Mouse (Mus musculus) lung, postnatal 0 days (tissue): ENCODE data around the gene Xpnpep2. TPM values are rescaled to one million over a fixed set of nuclear protein-coding genes. Genes with fewer than 3 reads are reported as not detected.

Source experiments
- ATAC-seq: fragments of 200-750 bp; cut with Nextera tagmentation; 2 replicates; pipeline ENCODE4 v1.8.0; 2017; ENCODE audit warnings: moderate library complexity
- DNase-seq: peaks from one replicate; pipeline ENCODE4 v3.0.0-alpha.2; 2016; ENCODE audit warnings: low spot score
- H3K27ac ChIP-seq: fragments of 300-500 bp; sonication (generic); 2 replicates; pipeline ENCODE4 v1.5.1; 2014; ENCODE audit warnings: antibody characterized with exemption, mild to moderate bottlenecking, low read length, mixed read lengths
- H3K27me3 ChIP-seq: fragments of 300-500 bp; sonication (generic); replicated peaks from 2 replicates; pipeline ENCODE4 v1.6.1; 2014; ENCODE audit warnings: low read length, mixed read lengths; ENCODE audit not compliant: insufficient read depth
- H3K36me3 ChIP-seq: fragments of 300-500 bp; sonication (generic); 2 replicates; pipeline ENCODE4 v1.6.1; 2014; ENCODE audit warnings: low read length, mixed read lengths; ENCODE audit not compliant: insufficient read depth
- H3K4me1 ChIP-seq: fragments of 300-500 bp; sonication (generic); 2 replicates; pipeline ENCODE4 v1.6.1; 2014; ENCODE audit warnings: antibody characterized with exemption, low read depth, low read length, mixed read lengths; ENCODE audit not compliant: insufficient read depth
- H3K4me2 ChIP-seq: fragments of 300-500 bp; sonication (generic); replicated peaks from 2 replicates; pipeline ENCODE4 v1.6.1; 2014; ENCODE audit warnings: low read depth, mild to moderate bottlenecking, low read length, moderate library complexity, mixed read lengths
- H3K4me3 ChIP-seq: fragments of 300-500 bp; sonication (generic); 2 replicates; pipeline ENCODE4 v1.5.1; 2014; ENCODE audit warnings: low read depth, low read length
- H3K9ac ChIP-seq: fragments of 300-500 bp; sonication (generic); replicated peaks from 2 replicates; pipeline ENCODE4 v1.6.1; 2014; ENCODE audit warnings: low read depth, mild to moderate bottlenecking
- H3K9me3 ChIP-seq: fragments of 300-500 bp; sonication (generic); 2 replicates; pipeline ENCODE4 v1.6.1; 2016; ENCODE audit warnings: low read length, mixed read lengths
- CTCF ChIP-seq: IDR thresholded peaks from 2 replicates; pipeline ENCODE4 v1.5.1; 2016; ENCODE audit warnings: antibody characterized with exemption, mild to moderate bottlenecking
- EP300 ChIP-seq: IDR thresholded peaks from 2 replicates; pipeline ENCODE4 v1.6.1; 2016; ENCODE audit warnings: antibody characterized with exemption, mild to moderate bottlenecking, control low read depth
- WGBS: fragments of 180-500 bp; shearing (Covaris S2); extraction: QIAGEN DNeasy Blood & Tissue Kit; methylation state at CpG from one replicate; pipeline ENCODE4 v1.1.7; 2014; 5-methylcytosine and 5-hydroxymethylcytosine counted together
- polyA plus RNA-seq: library from polyadenylated mRNA; unstranded; fragments of >200 nt; fragmentation: Nextera tagmentation; extraction: Ambion mirVana; gene quantifications from 2 replicates; pipeline ENCODE4 v1.2.1, GENCODE M21; 2015

Gene Xpnpep2
- polyA plus RNA-seq, 1 experiment from 2014 or later, result 0.54 TPM

- no peak overlapping the region for H3K4me3 ChIP-seq
- no peak for DNase-seq
- H3K36me3 ChIP-seq, result no peaks in the 10 kb centered on the region; the same call in 1 of the 2 replicates
- H3K4me2 ChIP-seq, result no peak overlapping the region
- H3K27me3 ChIP-seq, result no peaks in the 10 kb centered on the region
- no peak overlapping the region for H3K9ac ChIP-seq
- H3K27ac ChIP-seq, result no peak overlapping the region
- ATAC-seq, result no peak
- H3K4me1 ChIP-seq, result no peaks in the 10 kb centered on the region
- TF ChIP-seq EP300 (no peak), CTCF (no peak)
- H3K9me3 ChIP-seq, result no peaks in the 10 kb centered on the region
- 73% methylated on average over 6 of the region's 6 CpGs for WGBS
Observed at GRCm38 (mm10) chrX:48181844-48182243, 73.3 kb downstream of the Xpnpep2 start.

DNA sequence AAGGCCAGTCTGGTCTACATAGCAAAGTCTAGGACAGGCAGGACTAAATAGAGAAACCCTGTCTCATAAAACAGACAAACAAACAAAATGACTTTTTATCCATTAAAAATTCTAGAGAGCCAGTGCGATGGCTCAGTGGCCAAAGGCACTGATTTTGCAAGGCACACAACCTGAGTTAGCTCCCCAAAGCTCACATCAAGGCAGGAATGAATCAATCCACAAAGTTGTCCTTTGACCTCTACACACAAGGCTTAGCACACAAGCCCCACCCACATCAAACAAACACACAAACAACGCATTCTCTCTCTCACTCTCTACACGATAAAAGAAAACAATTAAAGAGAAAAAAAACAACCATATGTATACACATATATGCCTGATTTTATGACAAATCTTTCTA lies 76.2 kb downstream of the Xpnpep2 start:
- Histone ChIP-seq H3K4me1 (no peaks in the 10 kb centered on the region), H3K27me3 (no peaks in the 10 kb centered on the region), H3K36me3 (no peaks in the 10 kb centered on the region; the same call in 1 of the 2 replicates), H3K9me3 (no peaks in the 10 kb centered on the region), H3K4me2 (no peak overlapping the region), H3K9ac (no peak overlapping the region), H3K27ac (no peak overlapping the region), H3K4me3 (no peak overlapping the region)
- TF ChIP-seq EP300 (no peak), CTCF (no peak)
- ATAC-seq (no peak), DNase-seq (no peak)
- 62% methylated on average over 3 of the region's 3 CpGs for WGBS

Other genes with a start within 250 kb of the Xpnpep2 start
- gene Smarca1, start 215.8 kb upstream of the Xpnpep2 start, polyA plus RNA-seq, result 5.8 and 8.7 TPM in 2 replicates
- gene Ocrl, start 196.3 kb upstream of the Xpnpep2 start, polyA plus RNA-seq, result 9.3 and 11.5 TPM in 2 replicates
- 12.7 and 12.9 TPM in 2 replicates for gene Apln, start 73.9 kb upstream of the Xpnpep2 start, polyA plus RNA-seq
- 4.5 and 4.8 TPM in 2 replicates for gene Sash3, start 37.7 kb downstream of the Xpnpep2 start, polyA plus RNA-seq
- gene Zdhhc9, start 100.2 kb downstream of the Xpnpep2 start, polyA plus RNA-seq, result 3.9 and 4.2 TPM in 2 replicates
- 11.0 and 11.5 TPM in 2 replicates for gene Utp14a, start 148.1 kb downstream of the Xpnpep2 start, polyA plus RNA-seq
- gene Bcorl1, start 232.6 kb downstream of the Xpnpep2 start, polyA plus RNA-seq, result 3.1 and 3.7 TPM in 2 replicates